Mouse (Mus musculus) cortical plate, adult 2 months (tissue): ENCODE results near the gene Slc24a2.

Source experiments
- CTCF ChIP-seq: fragments of 200-500 bp; IDR thresholded peaks from 2 replicates; pipeline ENCODE4 v1.5.1; 2011; ENCODE audit warnings: mild to moderate bottlenecking, control low read depth, low read length; ENCODE audit not compliant: insufficient read depth; ENCODE audit errors: extremely low read depth
- POLR2A ChIP-seq: fragments of 200-500 bp; IDR thresholded peaks from 2 replicates; pipeline ENCODE4 v1.6.1; 2011; ENCODE audit warnings: mild to moderate bottlenecking, low read length, control low read depth; ENCODE audit not compliant: insufficient read depth; ENCODE audit errors: extremely low read depth

DNA sequence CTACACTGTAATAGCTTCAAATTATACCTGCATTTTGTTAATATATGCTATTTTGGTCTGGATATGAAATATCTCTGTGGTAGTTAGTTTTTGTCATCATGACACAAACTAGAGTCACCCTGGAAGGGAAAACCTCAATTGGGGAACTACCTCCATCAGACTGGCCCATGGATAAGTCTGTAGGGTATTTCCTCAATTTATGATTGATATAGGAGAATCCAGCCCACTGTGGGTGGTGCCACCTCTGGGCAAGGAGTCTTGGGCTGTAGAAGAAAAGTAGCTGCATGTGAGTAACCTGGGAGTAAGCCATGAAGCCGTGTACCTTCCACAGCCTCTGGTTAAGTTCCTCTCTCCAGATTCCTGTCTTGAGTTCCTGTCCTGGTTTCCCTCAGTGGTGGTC, 281.5 kb downstream of the Slc24a2 start:
- TF ChIP-seq POLR2A (no peak), CTCF (no peak)
